Mouse (Mus musculus): ENCODE data around the gene Olfr1410.

DNA sequence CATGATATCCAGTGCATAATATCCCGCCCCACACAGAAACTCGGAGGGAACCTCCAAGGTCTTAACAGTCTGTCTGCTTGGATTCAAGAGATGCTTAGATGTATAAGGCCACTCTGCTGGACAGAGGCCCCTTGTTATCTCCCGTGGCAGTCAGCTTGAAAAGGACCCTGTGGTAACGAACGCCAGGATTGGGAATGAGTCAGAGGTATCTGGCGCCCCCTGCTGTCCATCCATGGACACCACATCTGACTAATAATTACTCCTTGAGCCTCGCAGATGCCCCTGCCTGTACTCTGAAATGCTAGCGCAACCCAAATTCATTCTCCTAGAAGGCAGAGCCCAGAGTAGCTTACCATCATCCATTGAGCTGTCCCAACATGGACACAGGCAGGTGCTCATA lies 42.2 kb downstream of the Olfr1410 start:
- TF ChIP-seq POLR2A (IDR thresholded peaks at IDR 0.05; ENCODE audit: low read depth, low read length) (no peak), CTCF (conservative IDR thresholded peaks at IDR 0.05; ENCODE audit: insufficient read depth, insufficient read length, low read depth, low read length) (peak; percentile 90)

All from kidney, adult 2 months (tissue).